Mouse (Mus musculus): ENCODE data around the gene Tns3. TPM values are rescaled to one million over a fixed set of nuclear protein-coding genes. Genes with fewer than 3 reads are reported as not detected.
A peak's percentile ranks its signal among the peaks of the same experiment; 100 is the strongest.

The Tns3 gene
- polyA plus RNA-seq, 1 experiment: 57.4 TPM

- TF ChIP-seq MAX (IDR thresholded peaks at IDR 0.05) (peak; percentile 99), MYOG (IDR thresholded peaks at IDR 0.05; ENCODE audit: control insufficient read depth, extremely low read depth, insufficient read length) (no peak), CEBPB (IDR thresholded peaks at IDR 0.05; ENCODE audit: low read depth) (no peak), USF1 (IDR thresholded peaks at IDR 0.05; ENCODE audit: low read depth) (no peak), FOSL1 (IDR thresholded peaks at IDR 0.05; ENCODE audit: insufficient read depth, low read length, poor library complexity, severe bottlenecking) (peak; percentile 4), MYOD1 (IDR thresholded peaks at IDR 0.05; ENCODE audit: control insufficient read depth, insufficient read length, low read depth) (no peak), CTCF (IDR thresholded peaks at IDR 0.05; ENCODE audit: control insufficient read depth, insufficient read depth, insufficient read length) (no peak)
- Histone ChIP-seq H3K79me3 (ENCODE audit: low read depth) (peaks cover 23% of the 10 kb centered on the region), H3K4me3 (ENCODE audit: insufficient read depth, poor library complexity, severe bottlenecking) (no peak overlapping the region), H3K36me3 (ENCODE audit: control insufficient read depth, insufficient read depth) (peaks cover 88% of the 10 kb centered on the region), H3K27me3 (ENCODE audit: control insufficient read depth, insufficient read depth, insufficient read length) (no peaks in the 10 kb centered on the region), H3ac (ENCODE audit: control insufficient read depth, insufficient read length, low read depth) (peak overlapping the region; percentile 43), H3K79me2 (ENCODE audit: control insufficient read depth, insufficient read depth) (peaks cover 64% of the 10 kb centered on the region)
Measured at GRCm38 (mm10) chr11:8444759-8445422, 219.4 kb downstream of the Tns3 start.

- Histone ChIP-seq H3K79me3 (ENCODE audit: low read depth) (peaks cover 14% of the 10 kb centered on the region), H3K27me3 (ENCODE audit: control insufficient read depth, insufficient read depth, insufficient read length) (no peaks in the 10 kb centered on the region), H3K36me3 (ENCODE audit: control insufficient read depth, insufficient read depth) (peaks cover 88% of the 10 kb centered on the region), H3ac (ENCODE audit: control insufficient read depth, insufficient read length, low read depth) (peak overlapping the region; percentile 47), H3K79me2 (ENCODE audit: control insufficient read depth, insufficient read depth) (peaks cover 64% of the 10 kb centered on the region), H3K4me3 (ENCODE audit: insufficient read depth, poor library complexity, severe bottlenecking) (no peak overlapping the region)
- TF ChIP-seq CTCF (IDR thresholded peaks at IDR 0.05; ENCODE audit: control insufficient read depth, insufficient read depth, insufficient read length) (no peak), CEBPB (IDR thresholded peaks at IDR 0.05; ENCODE audit: low read depth) (peak; percentile 14), MAX (IDR thresholded peaks at IDR 0.05) (peak; percentile 52), MYOG (IDR thresholded peaks at IDR 0.05; ENCODE audit: control insufficient read depth, extremely low read depth, insufficient read length) (no peak), FOSL1 (IDR thresholded peaks at IDR 0.05; ENCODE audit: insufficient read depth, low read length, poor library complexity, severe bottlenecking) (peak; percentile 88), MYOD1 (IDR thresholded peaks at IDR 0.05; ENCODE audit: control insufficient read depth, insufficient read length, low read depth) (peak; percentile 96)
Measured at GRCm38 (mm10) chr11:8443539-8444292, 220.6 kb downstream of the Tns3 start.

GRCm38 (mm10) chr11:8440706-8441105, 223.6 kb downstream of the Tns3 start:
- H3K79me3 ChIP-seq (ENCODE audit: low read depth): peaks cover 8% of the 10 kb centered on the region
- H3K4me3 ChIP-seq (ENCODE audit: insufficient read depth, poor library complexity, severe bottlenecking): no peak overlapping the region
- H3K79me2 ChIP-seq (ENCODE audit: control insufficient read depth, insufficient read depth): peaks cover 56% of the 10 kb centered on the region
- TF ChIP-seq CTCF (IDR thresholded peaks at IDR 0.05; ENCODE audit: control insufficient read depth, insufficient read depth, insufficient read length) (no peak), MAX (IDR thresholded peaks at IDR 0.05) (no peak), USF1 (IDR thresholded peaks at IDR 0.05; ENCODE audit: low read depth) (no peak), CEBPB (IDR thresholded peaks at IDR 0.05; ENCODE audit: low read depth) (no peak), FOSL1 (IDR thresholded peaks at IDR 0.05; ENCODE audit: insufficient read depth, low read length, poor library complexity, severe bottlenecking) (no peak), MYOD1 (IDR thresholded peaks at IDR 0.05; ENCODE audit: control insufficient read depth, insufficient read length, low read depth) (no peak), MYOG (IDR thresholded peaks at IDR 0.05; ENCODE audit: control insufficient read depth, extremely low read depth, insufficient read length) (no peak)
- H3K36me3 ChIP-seq (ENCODE audit: control insufficient read depth, insufficient read depth): peaks cover 90% of the 10 kb centered on the region
- no peaks in the 10 kb centered on the region for H3K27me3 ChIP-seq (ENCODE audit: control insufficient read depth, insufficient read depth, insufficient read length)
- H3ac ChIP-seq (ENCODE audit: control insufficient read depth, insufficient read length, low read depth): no peak overlapping the region

GRCm38 (mm10) chr11:8440221-8440620, 224.1 kb downstream of the Tns3 start:
- H3K4me3 ChIP-seq (ENCODE audit: insufficient read depth, poor library complexity, severe bottlenecking): no peak overlapping the region
- TF ChIP-seq MAX (IDR thresholded peaks at IDR 0.05) (no peak), CTCF (IDR thresholded peaks at IDR 0.05; ENCODE audit: control insufficient read depth, insufficient read depth, insufficient read length) (no peak), MYOG (IDR thresholded peaks at IDR 0.05; ENCODE audit: control insufficient read depth, extremely low read depth, insufficient read length) (no peak), CEBPB (IDR thresholded peaks at IDR 0.05; ENCODE audit: low read depth) (no peak), USF1 (IDR thresholded peaks at IDR 0.05; ENCODE audit: low read depth) (no peak)
- no peaks in the 10 kb centered on the region for H3K27me3 ChIP-seq (ENCODE audit: control insufficient read depth, insufficient read depth, insufficient read length)
- peaks cover 56% of the 10 kb centered on the region for H3K79me2 ChIP-seq (ENCODE audit: control insufficient read depth, insufficient read depth)
- H3ac ChIP-seq (ENCODE audit: control insufficient read depth, insufficient read length, low read depth): no peak overlapping the region
- peaks cover 8% of the 10 kb centered on the region for H3K79me3 ChIP-seq (ENCODE audit: low read depth)
- H3K36me3 ChIP-seq (ENCODE audit: control insufficient read depth, insufficient read depth): peaks cover 90% of the 10 kb centered on the region

GRCm38 (mm10) chr11:8439035-8439434, 225.3 kb downstream of the Tns3 start:
- peaks cover 8% of the 10 kb centered on the region for H3K79me3 ChIP-seq (ENCODE audit: low read depth)
- no peaks in the 10 kb centered on the region for H3K27me3 ChIP-seq (ENCODE audit: control insufficient read depth, insufficient read depth, insufficient read length)
- peak; percentile 25 for TF ChIP-seq MYOD1 (IDR thresholded peaks at IDR 0.05; ENCODE audit: control insufficient read depth, insufficient read length, low read depth)
- TF ChIP-seq FOSL1 (IDR thresholded peaks at IDR 0.05; ENCODE audit: insufficient read depth, low read length, poor library complexity, severe bottlenecking): no peak
- TF ChIP-seq USF1 (IDR thresholded peaks at IDR 0.05; ENCODE audit: low read depth): no peak
- TF ChIP-seq CEBPB (IDR thresholded peaks at IDR 0.05; ENCODE audit: low read depth): peak; percentile 99
- H3K79me2 ChIP-seq (ENCODE audit: control insufficient read depth, insufficient read depth): peaks cover 61% of the 10 kb centered on the region
- no peak overlapping the region for H3K4me3 ChIP-seq (ENCODE audit: insufficient read depth, poor library complexity, severe bottlenecking)
- H3K36me3 ChIP-seq (ENCODE audit: control insufficient read depth, insufficient read depth): peaks cover 91% of the 10 kb centered on the region
- no peak overlapping the region for H3ac ChIP-seq (ENCODE audit: control insufficient read depth, insufficient read length, low read depth)

Measured in C2C12 (cell line).